Mouse (Mus musculus) cerebellum, postnatal 25 days (tissue): ENCODE results near the gene Ppp1r13l.

Source experiments
- DNase-seq, 2 experiments: peaks; one replicate each; pipeline ENCODE4 v3.0.0; 2021; ENCODE audit warnings: mixed read lengths in 2 of 2

Gene Ppp1r13l

GRCm38 (mm10) chr7:19420821-19421636, 61.5 kb downstream of the Ppp1r13l start:
- DNase-seq = peak; percentile 83 to 93

GRCm38 (mm10) chr7:19423083-19423482, 63.5 kb downstream of the Ppp1r13l start:
- no peak for DNase-seq

- no peak for DNase-seq
These were observed 64.5 kb downstream of the Ppp1r13l start for GRCm38 (mm10) chr7:19424051-19424450.

- DNase-seq = no peak
These were observed 66.8 kb downstream of the Ppp1r13l start for GRCm38 (mm10) chr7:19426349-19426748.

- DNase-seq = no peak
These were observed 67.3 kb downstream of the Ppp1r13l start for GRCm38 (mm10) chr7:19426888-19427287.
